Mouse (Mus musculus) thymus, postnatal 14 days (tissue): ENCODE results near the gene Scp2.

Experiments used
- DNase-seq: peaks from one replicate; pipeline ENCODE4 v3.0.0; 2021

Scp2 gene

DNA sequence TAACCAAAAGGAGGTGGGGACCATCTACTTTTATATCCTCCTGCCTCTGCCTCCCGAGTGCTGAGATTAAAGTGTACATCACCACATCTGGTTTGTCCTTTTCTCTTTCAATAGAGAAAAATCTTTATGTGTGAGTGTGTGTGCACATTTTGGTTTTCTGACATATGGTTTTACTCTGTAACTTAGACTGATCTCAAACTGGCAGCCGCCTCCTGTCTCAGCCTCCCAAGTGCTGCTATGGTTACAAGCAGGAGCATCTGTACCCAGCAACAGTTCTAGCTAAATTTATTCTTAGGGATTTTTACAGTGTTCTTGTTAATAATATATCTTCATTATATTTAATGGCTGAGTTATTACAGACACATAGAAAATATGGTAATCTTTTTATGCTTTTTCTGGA, 87.6 kb downstream of the Scp2 start:
- DNase-seq = no peak

DNA sequence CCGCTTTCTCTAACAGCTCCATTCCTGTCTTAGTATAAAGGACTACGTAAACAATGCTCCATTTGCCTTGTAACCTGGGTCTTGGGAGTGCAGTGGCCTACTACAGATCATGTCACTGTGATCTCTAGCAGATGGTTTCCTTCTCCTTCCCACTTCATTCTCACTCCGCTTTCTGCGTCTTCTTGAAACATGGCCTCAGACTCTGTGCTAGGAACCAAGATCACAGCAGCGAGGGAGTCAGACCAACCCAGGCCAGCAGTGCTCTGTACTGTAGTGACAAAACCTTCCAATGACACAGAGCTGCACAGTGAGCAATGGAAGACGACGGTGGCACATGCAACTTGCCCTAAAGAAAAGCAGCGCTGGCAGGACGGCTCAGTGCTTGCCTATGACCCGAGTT, 88.9 kb downstream of the Scp2 start:
- no peak for DNase-seq

DNA sequence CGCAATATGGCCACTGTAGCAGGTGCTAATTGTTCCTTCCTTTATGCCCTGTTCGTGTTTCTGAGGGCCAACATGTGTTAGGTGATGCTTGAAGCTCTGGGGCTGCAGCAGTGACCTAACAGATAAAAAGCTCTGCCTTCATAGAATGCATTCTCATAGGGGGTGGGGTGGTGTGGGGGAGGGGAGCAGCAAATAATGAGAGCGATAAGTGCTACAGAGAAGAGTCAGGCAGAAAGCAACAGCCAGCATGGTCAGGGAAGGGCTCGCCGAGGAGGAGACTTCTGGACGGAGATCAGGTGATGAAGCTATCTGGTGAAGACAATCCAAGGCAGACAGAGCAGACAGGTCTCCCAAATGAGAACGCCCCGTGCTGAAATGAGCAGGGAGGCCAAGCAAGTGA, 92.1 kb downstream of the Scp2 start:
- no peak for DNase-seq

DNA sequence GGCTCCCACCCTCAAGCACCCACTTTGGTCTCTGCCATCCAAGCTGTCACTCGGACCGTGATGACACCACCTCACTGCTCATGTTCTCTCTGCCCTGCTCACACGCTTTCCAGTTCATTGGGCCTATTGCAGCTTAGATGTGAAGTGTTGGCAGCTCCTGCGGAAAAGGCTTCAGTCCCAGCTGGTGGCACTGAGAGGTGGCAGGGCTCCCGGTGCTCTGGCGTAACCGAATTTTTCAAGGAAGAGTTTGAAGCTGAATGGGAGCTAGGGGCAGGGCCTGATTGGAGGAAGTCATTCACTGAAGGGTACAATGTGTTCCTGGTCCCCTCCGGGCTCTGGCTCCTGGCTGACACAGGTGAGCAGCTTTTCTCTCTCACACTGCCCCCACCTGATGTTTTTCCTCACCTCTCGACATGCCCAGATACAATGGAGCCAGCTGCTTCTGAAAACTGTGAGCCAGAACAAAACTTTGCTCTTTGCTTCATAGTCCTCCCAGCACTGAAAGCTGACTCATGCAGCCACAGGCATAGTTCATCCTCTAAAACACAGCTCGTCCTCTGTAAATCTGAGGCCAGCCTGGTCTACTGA, 93.0 kb downstream of the Scp2 start:
- no peak for DNase-seq

DNA sequence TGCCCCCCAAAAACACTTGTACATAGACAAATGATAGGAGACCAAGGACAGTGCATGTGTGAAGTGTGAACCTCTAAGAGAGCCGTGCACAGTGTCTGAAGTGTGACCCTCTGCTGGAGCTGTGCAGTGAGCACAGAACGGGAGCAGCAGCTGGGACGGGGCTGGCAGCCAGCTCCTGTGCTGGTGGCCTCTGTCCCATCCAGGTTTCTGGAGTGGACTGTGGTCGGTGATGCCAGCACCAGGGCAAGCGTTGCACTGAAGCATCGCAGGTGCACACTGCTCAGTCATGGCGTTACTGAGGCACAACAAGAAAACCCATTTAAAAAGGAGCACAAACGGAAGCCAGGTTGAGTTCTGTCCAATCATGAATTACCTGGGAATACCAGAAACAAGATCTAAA, 98.7 kb downstream of the Scp2 start:
- no peak for DNase-seq

DNA sequence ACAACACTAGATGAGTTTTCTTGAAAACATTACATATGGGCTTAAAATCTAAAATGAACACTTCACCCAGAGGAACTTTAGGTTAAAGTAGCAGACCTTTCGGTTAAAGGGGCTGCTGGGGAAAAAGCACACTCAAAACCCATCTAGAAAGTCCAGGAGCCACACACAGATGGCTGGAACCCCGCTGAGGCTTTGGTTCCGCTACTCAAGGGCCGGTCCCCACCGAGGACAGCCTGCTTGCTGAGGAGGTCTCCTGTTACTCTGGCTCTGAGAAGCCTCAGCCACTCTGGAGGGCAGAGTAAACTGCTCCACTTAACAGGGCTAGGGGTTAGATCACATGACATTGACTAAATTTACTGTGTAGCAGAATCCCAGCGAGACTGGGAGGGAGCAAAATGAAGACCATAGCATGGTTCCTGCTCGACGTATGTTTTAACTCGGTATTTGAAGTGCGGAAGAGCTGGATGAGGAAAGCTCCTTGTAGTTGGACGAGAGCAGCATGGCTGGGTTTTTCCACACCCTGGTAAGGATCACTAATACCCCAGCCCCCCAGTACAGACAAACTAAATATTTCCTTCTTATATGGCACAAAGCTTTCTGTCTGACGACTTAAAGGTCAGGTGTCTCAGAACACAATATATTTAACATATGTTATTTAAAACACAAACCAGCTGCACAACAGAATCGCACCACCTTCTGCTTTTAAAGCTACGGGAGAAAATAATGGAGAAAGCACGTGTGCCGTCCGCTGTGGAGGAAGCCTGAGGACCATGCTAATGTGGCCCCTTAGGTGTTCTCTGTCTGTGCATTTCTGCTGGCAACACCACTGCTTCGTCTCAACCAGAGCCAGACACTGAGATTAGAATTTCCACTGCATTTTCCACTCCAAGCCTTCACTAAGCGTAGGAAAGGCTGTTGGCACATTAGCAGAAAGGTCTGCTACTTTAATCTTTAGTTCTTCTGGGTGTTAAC, 99.4 kb downstream of the Scp2 start:
- DNase-seq = no peak

DNA sequence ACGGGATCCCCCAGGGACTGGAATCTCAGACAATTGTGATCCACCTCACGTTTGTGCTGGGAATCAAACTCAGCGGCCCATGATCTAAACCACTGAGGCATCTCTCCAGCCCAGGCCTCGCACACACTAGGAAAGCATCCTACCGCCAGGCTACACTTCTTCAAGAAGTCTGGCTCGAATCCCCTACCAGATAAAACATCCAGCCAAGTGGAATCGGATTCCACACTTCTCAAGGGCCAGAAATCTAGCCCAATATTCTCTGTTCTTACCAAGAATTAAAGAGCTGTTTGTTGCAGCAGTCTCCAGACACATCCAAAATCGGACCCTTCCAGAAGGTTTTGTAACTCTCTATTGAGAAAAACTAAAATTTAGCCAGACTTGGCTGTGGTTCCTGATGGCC, 107.8 kb downstream of the Scp2 start:
- DNase-seq = no peak

DNA sequence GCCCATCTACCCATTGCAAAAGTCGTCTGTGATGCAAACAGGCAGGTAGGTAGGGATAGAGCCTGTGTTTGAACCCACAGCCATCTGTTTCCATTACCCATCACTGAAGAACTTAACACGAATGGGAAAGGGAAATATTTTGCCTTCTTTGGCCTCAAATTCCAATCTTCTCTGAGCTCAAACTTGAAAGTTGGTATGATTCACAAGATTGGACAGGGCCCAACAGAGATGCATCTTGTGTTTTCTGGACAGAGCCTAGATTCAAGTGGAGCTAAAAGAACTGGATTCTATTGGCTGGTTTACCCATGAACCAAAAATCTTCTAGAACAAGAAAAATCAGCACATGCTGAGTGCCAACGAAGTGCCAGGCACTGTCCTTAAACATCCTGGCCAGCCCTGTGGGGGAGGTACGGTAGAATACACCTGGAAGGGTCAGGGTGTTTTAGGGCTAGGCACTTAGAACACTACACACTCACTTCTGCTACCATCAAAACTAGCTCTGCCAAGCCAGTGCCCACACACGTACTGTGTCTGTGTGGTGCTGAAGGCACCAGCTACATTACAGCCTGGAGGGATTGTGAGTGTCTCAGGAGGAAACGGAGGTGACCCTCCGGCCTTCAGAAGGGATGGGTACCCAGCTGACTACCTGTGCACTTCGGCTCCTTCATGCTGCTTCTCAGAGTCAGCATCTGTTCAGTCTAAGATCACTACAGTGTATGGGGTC, 111.6 kb downstream of the Scp2 start:
- no peak for DNase-seq

DNA sequence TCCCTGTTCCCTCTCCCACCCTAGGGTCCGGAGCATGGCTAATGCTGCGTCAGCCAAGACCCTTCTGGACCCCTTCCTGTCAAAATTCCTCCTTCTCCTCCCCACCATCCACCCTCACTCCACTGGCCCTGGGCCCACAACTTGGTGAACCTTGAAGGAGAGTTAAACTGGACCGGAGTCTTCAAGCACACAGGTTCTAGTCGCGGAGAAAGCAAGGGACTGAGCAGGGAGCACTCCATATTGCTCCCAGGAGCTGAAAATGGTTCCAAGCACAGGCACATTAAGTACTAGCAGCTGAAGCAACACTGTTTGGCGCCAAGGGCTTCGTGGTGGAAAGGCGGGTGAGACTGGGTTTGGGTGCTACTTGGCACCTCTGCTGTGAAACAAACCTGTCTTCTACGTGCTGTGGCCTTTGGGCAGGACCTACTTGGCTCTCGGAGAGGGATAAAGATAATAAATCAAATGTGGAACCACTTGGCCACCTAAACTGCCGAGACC, 112.4 kb downstream of the Scp2 start:
- no peak for DNase-seq

DNA sequence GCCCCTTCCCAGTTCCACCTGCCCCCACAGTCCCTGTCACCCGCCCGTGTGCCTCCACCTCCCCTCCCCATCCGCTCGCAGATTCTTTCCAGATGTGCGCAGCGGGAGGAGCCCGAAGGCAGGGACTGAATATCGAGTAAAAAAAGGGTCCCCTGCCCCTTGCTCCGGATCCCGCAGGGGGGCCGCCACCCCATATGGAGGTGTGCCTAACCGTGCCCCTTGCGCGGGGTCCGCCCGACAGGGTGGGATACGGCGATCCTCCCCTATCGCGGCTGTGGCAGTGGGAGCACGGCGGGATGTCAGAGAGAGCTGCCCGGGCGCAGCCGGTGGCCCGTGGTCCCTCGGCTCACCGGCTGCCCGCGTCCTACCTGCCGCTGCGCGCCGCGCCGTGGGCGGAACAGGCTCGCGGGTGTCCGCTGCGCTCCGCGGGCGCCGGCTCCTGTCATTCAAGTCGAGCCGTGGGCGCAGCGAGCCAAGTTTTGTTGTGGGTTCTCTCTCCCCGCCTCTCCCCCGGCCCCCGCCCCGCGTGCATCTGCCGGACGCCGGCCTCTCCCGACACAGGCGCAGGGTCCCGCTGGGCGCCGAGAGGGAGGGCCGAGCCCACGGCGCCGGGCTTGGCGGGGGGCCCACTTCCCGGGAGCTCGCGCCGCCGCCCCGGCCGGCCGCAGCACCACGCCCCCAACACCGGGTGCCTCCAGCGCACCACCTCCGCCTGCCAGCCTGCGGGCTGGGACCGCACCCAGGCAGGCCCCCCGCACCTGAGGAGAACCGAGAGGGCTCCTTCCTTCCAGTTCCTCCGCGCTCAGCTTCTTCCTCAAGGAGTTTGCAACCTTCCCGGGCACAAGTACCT, 113.1 kb downstream of the Scp2 start:
- peak; percentile 31 for DNase-seq

DNA sequence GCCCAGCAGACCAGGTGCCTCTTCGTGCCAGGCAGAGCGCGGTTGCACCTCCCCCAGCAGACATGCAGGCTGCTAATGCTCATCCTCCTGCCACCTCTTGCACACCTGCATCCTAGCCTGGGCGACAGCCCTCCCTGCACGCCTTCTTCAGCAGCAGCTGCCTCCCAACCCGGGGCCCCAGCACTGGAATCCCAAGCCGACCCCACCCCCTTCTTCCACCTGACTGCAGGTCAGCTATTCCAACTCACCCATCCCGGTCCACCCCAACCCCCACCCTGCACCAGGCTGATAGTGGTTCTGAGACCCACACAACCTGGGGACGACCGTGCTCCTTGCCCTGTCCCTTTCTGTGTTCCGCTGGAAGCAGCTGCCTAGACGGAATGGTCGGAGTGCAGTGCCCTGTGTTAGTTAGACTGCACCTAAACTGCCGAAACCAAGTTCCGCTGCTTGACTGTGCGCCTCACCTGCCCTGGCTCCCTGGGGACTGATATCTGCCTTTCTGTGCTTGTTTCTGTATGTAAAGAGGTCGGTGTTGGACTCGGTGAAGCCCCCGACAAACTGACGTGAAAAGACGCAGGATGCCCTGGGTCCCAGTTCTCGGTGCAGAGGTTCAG, 113.8 kb downstream of the Scp2 start:
- DNase-seq = peak; percentile 60

DNA sequence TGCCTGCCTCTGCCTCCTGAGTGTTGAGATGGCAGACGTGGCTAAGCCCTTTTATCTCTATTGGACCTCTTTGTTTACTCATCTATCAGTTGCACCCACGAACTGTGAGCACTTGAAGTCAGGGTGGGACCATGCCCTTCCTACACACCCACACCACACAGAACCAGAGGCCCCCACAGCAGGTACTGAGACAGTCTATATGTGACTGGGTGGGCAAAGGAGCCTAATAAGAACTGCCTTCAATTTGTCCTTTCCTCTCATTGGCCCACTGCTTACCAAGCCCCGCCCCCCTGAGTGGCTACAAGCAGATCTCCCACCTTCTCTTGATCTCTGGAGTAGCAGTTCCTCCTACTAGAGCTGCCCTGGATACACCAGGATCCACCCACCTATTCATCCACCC, 118.6 kb downstream of the Scp2 start:
- no peak for DNase-seq

DNA sequence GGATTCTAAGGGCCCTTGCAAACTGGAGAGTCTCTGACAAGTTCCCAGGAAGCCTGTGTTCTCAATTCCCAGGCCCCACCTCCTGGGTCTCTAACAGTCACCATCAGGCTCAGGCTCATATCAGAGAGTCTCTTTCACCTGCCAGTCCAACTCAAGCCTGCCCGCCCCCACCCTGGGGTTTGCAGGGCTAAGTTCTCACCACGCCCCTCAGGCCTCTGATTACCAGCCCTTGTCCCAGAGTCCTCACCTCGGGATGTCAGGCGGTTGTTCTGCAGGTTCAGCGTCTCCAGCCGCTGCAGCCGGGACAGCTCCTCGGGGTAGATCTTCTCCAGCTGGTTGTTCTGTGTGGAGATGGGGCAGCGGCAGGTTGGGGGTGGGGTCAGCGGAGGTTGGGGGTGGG, 119.5 kb downstream of the Scp2 start:
- no peak for DNase-seq

DNA sequence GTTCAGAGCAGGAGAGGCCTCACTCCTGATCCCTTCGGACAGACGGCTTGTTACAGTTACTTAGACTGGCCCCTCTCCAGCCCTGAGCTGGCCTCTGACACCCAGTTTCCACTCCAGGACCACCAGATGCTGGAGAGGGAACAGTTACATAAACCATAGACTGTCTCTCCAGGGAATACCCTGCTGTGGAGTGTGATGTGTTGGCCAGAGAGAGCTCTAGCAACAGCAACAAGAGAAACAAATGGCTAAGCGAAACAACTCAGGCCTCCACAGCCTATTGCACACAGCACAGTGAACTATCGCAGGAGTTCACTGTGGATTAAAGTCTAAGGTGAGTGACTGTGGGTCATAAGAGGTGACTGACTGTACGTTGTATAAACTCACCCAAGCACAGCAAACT, 120.2 kb downstream of the Scp2 start:
- DNase-seq = no peak

DNA sequence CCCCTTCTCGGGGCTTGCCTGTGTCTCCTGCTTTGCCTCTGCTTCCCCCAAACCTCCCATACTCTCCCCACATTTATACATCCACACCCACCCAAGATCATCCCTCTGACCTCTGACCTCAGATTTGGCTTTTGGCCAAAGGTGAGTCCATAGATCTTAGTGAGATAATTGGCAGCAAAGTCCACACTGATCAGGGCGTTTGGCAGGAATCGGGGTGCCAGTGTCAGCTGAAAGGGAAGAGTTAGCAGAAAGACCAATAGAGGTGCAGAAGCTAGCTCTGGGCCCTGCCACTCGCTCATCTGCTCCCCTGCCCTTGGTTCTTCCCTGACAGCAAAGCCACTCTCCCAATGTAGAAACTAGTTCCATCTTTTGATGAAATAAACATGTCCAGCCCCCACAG, 121.6 kb downstream of the Scp2 start:
- no peak for DNase-seq

DNA sequence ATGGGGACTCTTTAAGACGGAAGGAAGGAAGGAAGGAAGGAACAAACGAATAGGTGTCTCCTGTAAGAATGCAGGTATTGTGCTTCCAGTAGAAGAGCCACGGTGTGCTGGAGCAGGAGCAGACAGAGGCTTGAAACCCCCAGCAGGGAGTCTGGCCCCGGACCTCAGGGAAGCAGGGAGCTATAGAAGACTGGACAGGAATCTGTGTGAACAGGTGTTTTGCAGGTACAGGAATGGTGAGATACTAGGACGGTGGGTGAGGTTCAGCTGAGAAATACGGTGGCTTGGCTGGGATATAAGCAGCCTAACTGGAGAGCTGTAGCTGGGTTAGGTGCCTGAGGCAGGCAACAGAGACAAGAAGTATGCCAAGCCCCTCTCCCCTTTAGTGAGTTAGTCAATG, 124.6 kb downstream of the Scp2 start:
- no peak for DNase-seq

DNA sequence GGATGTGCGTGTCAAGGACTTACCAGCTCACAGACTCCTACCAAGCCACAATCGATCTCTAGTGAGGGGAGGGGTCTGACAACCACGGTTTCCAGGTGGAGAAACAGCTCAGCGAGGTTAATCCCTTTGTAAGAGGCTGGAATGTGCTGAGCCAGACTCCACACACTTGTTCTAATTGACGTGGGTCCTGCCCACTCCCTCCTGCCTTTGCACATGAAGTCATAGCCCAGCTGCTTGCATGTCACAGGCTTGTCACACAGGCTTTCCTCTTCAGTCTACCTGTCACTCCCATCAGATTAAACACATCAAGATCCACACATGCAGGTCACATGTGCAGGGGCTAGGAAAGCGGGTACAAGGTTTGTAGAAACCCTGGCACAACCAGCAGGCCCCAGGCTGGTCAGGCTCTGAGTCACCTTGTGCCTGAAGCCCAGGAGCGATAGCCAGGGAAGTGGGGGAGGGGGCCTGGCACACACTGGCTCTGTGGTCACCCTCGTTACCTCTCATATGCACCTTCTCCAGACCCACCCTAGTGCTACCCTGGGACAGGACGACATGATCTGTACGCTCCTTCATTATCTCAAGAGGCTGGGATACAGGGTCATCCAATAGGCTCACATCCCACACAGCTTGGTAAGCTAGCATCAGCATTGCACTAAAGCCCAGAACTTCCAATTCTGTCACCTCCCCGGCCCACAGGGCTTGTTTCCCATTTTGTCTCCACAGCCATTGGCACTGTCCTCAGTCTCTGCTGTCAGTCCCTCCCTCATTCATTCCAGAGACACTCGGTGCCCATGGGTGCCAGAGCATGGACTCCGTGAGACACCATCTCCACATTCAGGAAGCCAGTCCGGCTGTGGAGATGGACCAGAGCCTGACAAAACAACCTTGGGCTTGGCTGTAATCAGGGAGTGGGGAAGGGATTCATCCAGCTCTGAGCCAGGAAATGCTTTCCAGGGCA, 125.6 kb downstream of the Scp2 start:
- DNase-seq = no peak

DNA sequence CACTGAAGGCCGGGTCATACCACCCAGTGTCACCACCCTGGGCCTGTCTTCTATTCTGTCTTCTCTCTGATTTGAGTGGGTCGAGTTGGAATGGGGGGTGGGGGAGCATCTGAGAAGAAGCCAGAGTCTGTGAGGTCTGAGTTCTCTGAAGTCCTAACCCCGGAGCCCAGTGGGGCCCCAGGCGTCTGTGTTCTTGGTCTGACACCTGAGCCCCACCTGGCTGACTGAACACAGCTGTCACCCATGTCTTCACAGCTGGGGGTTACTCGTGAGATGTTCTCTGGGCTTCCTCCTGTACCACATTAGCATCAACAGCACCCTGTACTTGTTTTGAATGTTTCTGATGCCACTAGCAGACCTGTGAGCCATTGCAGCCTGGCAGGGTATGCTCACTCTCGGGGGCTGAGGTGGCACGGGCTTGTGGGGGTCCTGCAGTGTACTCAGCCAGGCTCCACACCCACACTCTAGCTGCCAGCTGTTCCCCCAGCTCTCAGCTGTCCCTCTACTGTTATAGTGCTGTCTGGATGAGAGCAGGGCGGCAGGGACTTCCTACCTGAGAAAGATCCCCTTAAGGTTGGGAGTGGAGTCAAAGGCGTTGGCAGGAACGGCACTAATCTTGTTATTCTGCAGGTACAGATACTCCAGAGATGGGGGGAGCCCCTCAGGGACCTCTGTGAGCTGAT, 126.4 kb downstream of the Scp2 start:
- DNase-seq = peak; percentile 76

DNA sequence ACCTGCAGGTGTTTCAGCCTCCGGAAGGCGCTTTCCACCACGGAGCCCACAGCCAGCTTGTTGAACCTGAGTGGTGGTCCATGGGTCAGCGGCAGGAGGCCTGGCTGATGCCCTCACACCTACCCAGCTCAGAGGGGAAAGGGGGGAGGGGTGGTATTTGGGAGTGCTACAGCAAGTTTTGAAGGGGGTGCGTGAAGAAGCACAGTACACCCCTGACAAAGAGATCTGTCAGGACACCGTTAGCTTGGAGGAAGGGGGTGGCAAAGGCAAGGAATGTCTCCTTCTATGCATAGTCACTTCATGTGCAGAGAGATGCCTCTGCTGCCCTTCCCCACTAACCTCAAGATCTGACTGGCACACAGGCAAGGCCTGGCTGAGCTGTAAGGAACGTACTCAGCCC, 127.0 kb downstream of the Scp2 start:
- DNase-seq = no peak

DNA sequence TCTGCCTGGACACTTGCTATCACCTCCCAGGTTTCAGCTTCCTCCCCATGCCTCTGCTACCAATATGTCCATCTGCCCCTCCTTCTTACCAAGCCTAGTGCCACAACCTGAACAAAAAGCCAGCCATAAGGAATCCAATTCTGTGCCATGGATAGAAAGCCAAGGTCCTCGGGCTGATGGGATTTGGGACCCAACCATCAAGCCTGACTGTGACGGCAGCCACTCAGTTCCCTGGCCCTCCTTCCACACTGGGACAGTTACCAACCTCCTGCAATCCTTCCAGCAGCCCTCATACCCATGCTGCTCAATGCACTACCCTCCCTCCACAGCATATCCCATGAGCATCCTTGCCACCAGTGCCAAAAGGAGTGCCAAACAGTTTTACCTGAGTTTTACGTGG, 128.5 kb downstream of the Scp2 start:
- DNase-seq = no peak
